Mouse (Mus musculus) layer of hippocampus, adult 18-20 months (tissue): ENCODE measurements at regions not wholly inside any gene's neighbourhood (a gene's known extent, or its start where the extent isn't known, plus 50 kb on each side); places are given as distances from the start of the nearest gene placed in this dataset.
"Not testable (repeated sequence)": the region's sequence is repeated elsewhere in the genome, so short reads cannot be mapped to it uniquely, and the experiment has no call there.

Experiments used
- DNase-seq, 2 experiments: peaks; one replicate each; pipeline ENCODE4 v3.0.0; 2022; ENCODE audit warnings: low spot score in 2 of 2

- no peak for DNase-seq
These were observed 859.7 kb downstream of the Rpia start for GRCm38 (mm10) chr6:69932297-69932696.

GRCm38 (mm10) chr6:69914781-69915180, 877.3 kb downstream of the Rpia start:
- DNase-seq: peak in 1 of 2 experiments; percentile 1

GRCm38 (mm10) chr6:69879286-69879685, 912.7 kb downstream of the Rpia start:
- peak in 1 of 2 experiments; percentile 3 for DNase-seq

- not testable (repeated sequence) for DNase-seq
These were observed 933.4 kb downstream of the Rpia start for GRCm38 (mm10) chr6:69858631-69859030.

- peak; percentile 2 to 25 for DNase-seq
These were observed 963.4 kb downstream of the Rpia start for GRCm38 (mm10) chr6:69828640-69829039.

- not testable (repeated sequence) for DNase-seq
These were observed 977.1 kb downstream of the Rpia start for GRCm38 (mm10) chr6:69814972-69815371.

GRCm38 (mm10) chr6:69814373-69814772, 977.7 kb downstream of the Rpia start:
- DNase-seq: peak in 1 of 2 experiments; percentile 4

GRCm38 (mm10) chr6:69780330-69780729, 1011.7 kb downstream of the Rpia start:
- DNase-seq: peak in 1 of 2 experiments; percentile 16

GRCm38 (mm10) chr6:69777322-69777721, 1014.7 kb downstream of the Rpia start:
- DNase-seq: not testable (repeated sequence)

- DNase-seq: no peak
These were observed 1027.2 kb downstream of the Rpia start for GRCm38 (mm10) chr6:69764861-69765260.

- DNase-seq: peak in 1 of 2 experiments; percentile 12
These were observed 1033.4 kb downstream of the Rpia start for GRCm38 (mm10) chr6:69758618-69759017.

GRCm38 (mm10) chr6:69739002-69739625, 1052.9 kb downstream of the Rpia start:
- DNase-seq: no peak

GRCm38 (mm10) chr6:69732866-69733265, 1059.2 kb downstream of the Rpia start:
- not testable (repeated sequence) for DNase-seq

GRCm38 (mm10) chr6:69726362-69726761, 1065.7 kb downstream of the Rpia start:
- DNase-seq: peak in 1 of 2 experiments; percentile 2

GRCm38 (mm10) chr6:69702813-69703212, 1089.2 kb downstream of the Rpia start:
- DNase-seq: not testable (repeated sequence)

- no peak for DNase-seq
These were observed 1110.9 kb downstream of the Rpia start for GRCm38 (mm10) chr6:69681172-69681571.

GRCm38 (mm10) chr6:69662426-69662825, 1129.6 kb downstream of the Rpia start:
- DNase-seq: not testable (repeated sequence)
